Mouse (Mus musculus) limb, embryonic 14.5 days (tissue): ENCODE measurements around the gene BC004004. TPM values are rescaled to one million over a fixed set of nuclear protein-coding genes. Genes with fewer than 3 reads are reported as not detected.
"Not testable (repeated sequence)": the region's sequence is repeated elsewhere in the genome, so short reads cannot be mapped to it uniquely, and the experiment has no call there.

ENCODE experiments used
- ATAC-seq: fragments of 200-750 bp; cut with Nextera tagmentation; 2 replicates; pipeline ENCODE4 v1.8.0; 2017; ENCODE audit warnings: low read depth, moderate number of reproducible peaks, moderate TSS enrichment; ENCODE audit not compliant: low FRiP score
- DNase-seq: peaks from one replicate; pipeline ENCODE4 v3.0.0-alpha.2; 2015; ENCODE audit warnings: low spot score
- H3K27ac ChIP-seq: fragments of 300-500 bp; sonication (generic); replicated peaks from 2 replicates; pipeline ENCODE4 v1.5.1; 2014; ENCODE audit warnings: low read depth, mild to moderate bottlenecking, low read length, moderate library complexity, mixed read lengths
- H3K27me3 ChIP-seq: fragments of 300-500 bp; sonication (generic); 2 replicates; pipeline ENCODE4 v1.6.1; 2014; ENCODE audit warnings: low read length, mixed read lengths; ENCODE audit not compliant: control insufficient read depth, insufficient read depth
- H3K36me3 ChIP-seq: fragments of 300-500 bp; sonication (generic); 2 replicates; pipeline ENCODE4 v1.6.1; 2014; ENCODE audit warnings: mild to moderate bottlenecking, low read length, moderate library complexity, mixed read lengths; ENCODE audit not compliant: control insufficient read depth, insufficient read depth
- H3K4me1 ChIP-seq: fragments of 300-500 bp; sonication (generic); 2 replicates; pipeline ENCODE4 v1.6.1; 2014; ENCODE audit warnings: antibody characterized with exemption, low read length, mixed read lengths; ENCODE audit not compliant: control insufficient read depth, insufficient read depth
- H3K4me2 ChIP-seq: fragments of 300-500 bp; sonication (generic); replicated peaks from 2 replicates; pipeline ENCODE4 v1.6.1; 2014; ENCODE audit warnings: low read depth, mild to moderate bottlenecking, low read length, moderate library complexity; ENCODE audit not compliant: severe bottlenecking
- H3K4me3 ChIP-seq: fragments of 300-500 bp; sonication (generic); replicated peaks from 2 replicates; pipeline ENCODE4 v1.5.1; 2014; ENCODE audit warnings: low read length
- H3K9ac ChIP-seq: fragments of 300-500 bp; sonication (generic); 2 replicates; pipeline ENCODE4 v1.6.1; 2014; ENCODE audit warnings: mild to moderate bottlenecking, low read depth, low read length, moderate library complexity; ENCODE audit not compliant: severe bottlenecking
- H3K9me3 ChIP-seq: fragments of 300-500 bp; sonication (generic); 2 replicates; pipeline ENCODE4 v1.6.1; 2016; ENCODE audit warnings: low read length; ENCODE audit not compliant: control insufficient read depth
- POLR2A ChIP-seq: fragments of 200-500 bp; IDR thresholded peaks from 2 replicates; pipeline ENCODE4 v1.8.0; 2012; ENCODE audit warnings: inconsistent platforms, mild to moderate bottlenecking, moderate library complexity, borderline replicate concordance; ENCODE audit not compliant: insufficient read depth, insufficient read length; ENCODE audit errors: extremely low read depth
- WGBS: fragments of 180-500 bp; shearing (Covaris S2); extraction: QIAGEN DNeasy Blood & Tissue Kit; methylation state at CpG from one replicate; pipeline ENCODE4 v1.1.7; 2014; 5-methylcytosine and 5-hydroxymethylcytosine counted together
- polyA plus RNA-seq, 2 experiments: library from polyadenylated mRNA; depleted of rRNA in 1 of 2; stranded (reverse) in 1 of 2; unstranded in 1 of 2; fragments of >200 nt; fragmentation: Nextera tagmentation in 1 of 2; extraction: Ambion mirVana in 1 of 2; gene quantifications; 2 replicates each; pipeline versions ENCODE4 v1.2.1 to v1.2.3; 2012 to 2014

The BC004004 gene
- polyA plus RNA-seq, 2 experiments = 58.7 to 85.3 TPM

- Histone ChIP-seq H3K9me3 (no peaks in the 10 kb centered on the region), H3K4me2 (no peak overlapping the region), H3K4me1 (peaks cover 6% of the 10 kb centered on the region; the same call in 1 of the 2 replicates), H3K27me3 (no peaks in the 10 kb centered on the region), H3K9ac (no peak overlapping the region), H3K4me3 (no peak overlapping the region), H3K27ac (no peak overlapping the region), H3K36me3 (peaks cover 57% of the 10 kb centered on the region)
- no peak for DNase-seq
- no peak for TF ChIP-seq POLR2A
- WGBS = 53% methylated on average over 9 of the region's 9 CpGs
- ATAC-seq = no peak; the same call in 1 of the 2 replicates
Measured at GRCm38 (mm10) chr17:29253684-29254083, 14.9 kb upstream of the BC004004 start.

- WGBS = 91% methylated on average over 6 of the region's 6 CpGs
- H3K27me3 ChIP-seq, H3K9ac ChIP-seq, H3K4me3 ChIP-seq, H3K27ac ChIP-seq, H3K9me3 ChIP-seq, H3K4me2 ChIP-seq, H3K4me1 ChIP-seq, DNase-seq, ATAC-seq: not testable (repeated sequence)
- H3K36me3 ChIP-seq = peaks cover 61% of the 10 kb centered on the region
Measured at GRCm38 (mm10) chr17:29254784-29255183, 13.8 kb upstream of the BC004004 start.

GRCm38 (mm10) chr17:29256507-29256906 is 12.1 kb upstream of the BC004004 start:
- Histone ChIP-seq H3K36me3 (peaks cover 60% of the 10 kb centered on the region), H3K4me1 (peaks cover 6% of the 10 kb centered on the region; the same call in 1 of the 2 replicates), H3K4me3 (no peak overlapping the region), H3K4me2 (no peak overlapping the region), H3K9me3 (no peaks in the 10 kb centered on the region), H3K27ac (no peak overlapping the region), H3K9ac (no peak overlapping the region), H3K27me3 (no peaks in the 10 kb centered on the region)
- ATAC-seq = no peak
- no peak for DNase-seq
- 78% methylated on average over 6 of the region's 6 CpGs for WGBS
- no peak for TF ChIP-seq POLR2A

- peaks cover 57% of the 10 kb centered on the region for H3K36me3 ChIP-seq
- H3K4me2 ChIP-seq = no peak overlapping the region
- 96% methylated on average over 10 of the region's 10 CpGs for WGBS
- H3K4me1 ChIP-seq = peaks cover under 1% of the 10 kb centered on the region; the same call in 1 of the 2 replicates
- H3K27me3 ChIP-seq = no peaks in the 10 kb centered on the region
- H3K9me3 ChIP-seq = no peaks in the 10 kb centered on the region
- no peak for TF ChIP-seq POLR2A
- no peak overlapping the region; the same call in 1 of the 2 replicates for H3K9ac ChIP-seq
- ATAC-seq (no peak), DNase-seq (no peak)
- no peak overlapping the region for H3K4me3 ChIP-seq
- no peak overlapping the region for H3K27ac ChIP-seq
Measured at GRCm38 (mm10) chr17:29257001-29257511, 11.5 kb upstream of the BC004004 start.

GRCm38 (mm10) chr17:29258025-29258558 is 10.5 kb upstream of the BC004004 start:
- Histone ChIP-seq H3K27ac (no peak overlapping the region), H3K9ac (no peak overlapping the region), H3K9me3 (no peaks in the 10 kb centered on the region), H3K4me2 (no peak overlapping the region), H3K27me3 (no peaks in the 10 kb centered on the region), H3K4me1 (peaks cover 3% of the 10 kb centered on the region; the same call in 1 of the 2 replicates), H3K36me3 (peaks cover 52% of the 10 kb centered on the region), H3K4me3 (no peak overlapping the region)
- WGBS = 69% methylated on average over 10 of the region's 10 CpGs
- TF ChIP-seq POLR2A = no peak
- ATAC-seq (no peak), DNase-seq (no peak)
